Mouse (Mus musculus) embryo, embryonic 10 days (tissue): Measurements from ENCODE around the gene Mif4gd.

Source experiments
- DNase-seq: peaks from one replicate; pipeline ENCODE4 v3.0.0-alpha.2; 2015; ENCODE audit warnings: low spot score

Gene Mif4gd

DNA sequence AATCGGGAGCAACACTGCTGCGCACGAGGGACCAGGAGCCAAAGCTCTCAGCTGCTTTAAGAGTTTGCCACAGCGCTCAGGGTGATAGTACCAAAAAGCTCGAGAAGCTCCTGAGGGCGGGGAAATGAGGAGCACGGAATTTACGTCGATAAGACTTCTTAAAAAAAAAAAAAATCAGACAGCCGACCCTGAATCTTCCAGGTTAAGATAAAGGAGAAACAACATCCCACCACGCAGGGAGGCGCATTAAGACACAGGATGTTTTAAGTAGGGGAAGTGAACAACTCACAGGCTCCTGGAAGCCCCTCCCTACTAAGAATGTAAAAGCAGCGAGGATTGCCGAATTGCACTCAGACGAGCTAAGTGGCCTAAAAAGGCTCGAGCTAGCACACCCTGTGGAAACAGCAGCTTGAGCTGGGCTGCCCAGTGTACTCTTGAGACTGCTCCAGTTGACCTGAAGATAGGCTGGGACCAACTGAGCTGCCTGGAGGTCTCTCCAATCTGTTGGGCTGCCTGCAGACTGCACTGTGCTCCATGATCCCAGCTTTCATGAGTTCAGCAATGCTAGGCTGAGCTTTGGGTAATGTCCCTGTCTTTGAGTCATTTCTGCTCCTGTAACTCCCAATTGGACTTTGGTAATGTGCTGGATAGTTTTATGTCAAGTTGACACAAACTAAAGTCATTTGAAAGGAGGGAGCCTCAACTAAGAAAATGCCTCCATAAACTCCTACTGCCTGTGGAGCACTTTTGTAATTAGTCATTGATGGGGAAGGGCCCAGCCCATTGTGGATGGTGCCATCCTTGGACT lies 573 bp upstream of the Mif4gd start:
- no peak for DNase-seq

DNA sequence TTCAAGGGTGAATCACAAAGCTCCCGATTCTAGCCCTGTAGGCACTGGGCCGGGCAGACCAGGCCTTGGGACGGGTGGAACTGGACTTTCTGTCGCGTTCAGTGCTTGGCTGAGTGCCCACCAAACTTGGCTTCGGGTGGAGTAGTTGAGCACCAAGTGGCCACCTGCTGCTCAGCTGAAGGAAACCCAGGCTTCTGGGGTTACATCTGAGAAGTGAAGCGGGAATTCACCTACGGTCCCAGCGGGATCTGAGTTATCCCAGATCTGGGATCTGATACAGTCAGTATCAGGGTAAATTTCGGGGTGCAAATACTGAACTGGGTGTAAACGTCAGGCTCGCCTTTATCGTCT lies 735 bp downstream of the Mif4gd start:
- peak; percentile 42 for DNase-seq

DNA sequence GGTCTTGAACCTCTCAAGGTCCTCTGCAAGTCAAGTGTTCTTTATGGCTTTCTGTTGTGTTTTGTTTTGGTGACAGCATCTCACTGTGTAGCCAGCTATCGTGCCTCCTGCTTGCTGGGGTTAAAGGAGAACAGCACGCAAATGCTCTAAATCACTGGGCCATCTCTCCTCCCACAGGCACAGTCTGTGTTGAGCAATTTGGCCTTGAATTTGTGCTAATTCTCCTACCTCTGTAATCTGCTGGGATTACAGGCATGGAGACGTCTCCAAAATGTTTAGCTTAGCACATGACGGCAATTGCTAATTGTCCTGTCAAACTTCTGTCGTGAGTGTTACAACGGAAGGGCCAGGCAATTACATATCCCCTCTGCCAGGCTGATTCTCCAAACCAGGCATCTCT lies 1.6 kb downstream of the Mif4gd start:
- DNase-seq, result no peak

DNA sequence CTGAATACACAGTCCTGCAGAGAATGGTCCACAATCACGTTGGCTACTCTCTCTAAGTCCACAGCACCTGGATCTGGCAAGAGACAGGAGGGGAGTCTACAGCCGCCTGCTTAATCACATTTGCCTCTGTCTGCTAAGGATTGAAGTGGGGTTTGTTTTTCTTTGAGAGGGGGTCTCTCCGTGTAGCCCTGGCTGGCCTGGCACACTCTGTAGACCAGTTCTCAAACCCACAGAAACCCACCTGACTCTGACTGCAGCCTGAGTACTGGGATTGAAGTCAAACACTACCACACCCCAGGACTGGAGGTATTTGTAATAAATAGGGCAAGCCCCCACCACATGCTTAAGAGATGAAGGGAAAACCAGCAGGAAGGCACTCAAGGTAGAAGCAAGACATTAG lies 3.2 kb downstream of the Mif4gd start:
- DNase-seq, result no peak

DNA sequence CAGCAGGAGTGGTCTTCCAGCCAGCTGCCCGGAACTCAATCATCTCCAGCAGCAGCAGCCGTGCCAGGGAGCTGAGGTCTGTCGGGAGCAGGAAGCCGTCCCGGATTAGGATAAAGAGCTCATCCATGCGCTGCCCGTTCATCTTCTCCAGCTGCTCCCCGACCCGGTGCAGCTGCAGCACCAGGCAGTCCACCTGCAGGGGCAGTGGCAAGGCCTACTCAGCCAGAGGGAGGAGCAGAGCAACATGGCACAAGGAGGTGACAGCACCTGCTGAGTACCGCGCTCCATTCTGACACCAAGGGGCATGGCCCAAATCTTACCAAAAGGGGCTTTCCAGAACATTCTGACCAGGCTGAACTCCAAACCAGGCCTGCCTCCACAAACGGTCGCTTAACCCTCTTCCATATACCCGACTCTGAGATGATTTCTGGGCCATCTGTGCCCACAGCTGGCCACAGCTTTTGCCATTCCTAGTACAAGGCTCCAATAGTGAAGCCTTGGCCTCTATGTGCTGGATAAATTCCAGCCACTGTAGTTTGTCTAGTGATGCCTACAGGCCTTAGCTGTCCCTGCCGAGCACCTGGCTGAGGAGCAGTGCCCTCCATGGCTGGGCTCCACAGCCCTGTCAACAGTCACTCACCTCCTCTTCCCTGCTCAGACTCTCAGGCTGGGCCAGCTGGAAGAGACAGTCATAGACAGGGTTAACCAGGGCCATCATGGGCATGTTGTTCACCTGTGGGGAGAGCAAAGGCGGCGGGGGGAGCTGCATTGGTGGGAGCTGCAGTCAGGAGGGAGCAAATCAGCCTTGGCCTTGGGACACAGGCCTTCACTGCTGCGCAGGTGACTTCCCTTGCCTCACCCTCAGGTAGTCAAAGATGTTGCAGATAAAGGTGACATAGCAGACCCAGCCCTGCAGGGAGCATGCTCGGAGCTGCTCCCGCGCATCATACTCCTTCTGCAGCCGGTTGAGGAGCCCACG lies 4.1 kb downstream of the Mif4gd start:
- no peak for DNase-seq

DNA sequence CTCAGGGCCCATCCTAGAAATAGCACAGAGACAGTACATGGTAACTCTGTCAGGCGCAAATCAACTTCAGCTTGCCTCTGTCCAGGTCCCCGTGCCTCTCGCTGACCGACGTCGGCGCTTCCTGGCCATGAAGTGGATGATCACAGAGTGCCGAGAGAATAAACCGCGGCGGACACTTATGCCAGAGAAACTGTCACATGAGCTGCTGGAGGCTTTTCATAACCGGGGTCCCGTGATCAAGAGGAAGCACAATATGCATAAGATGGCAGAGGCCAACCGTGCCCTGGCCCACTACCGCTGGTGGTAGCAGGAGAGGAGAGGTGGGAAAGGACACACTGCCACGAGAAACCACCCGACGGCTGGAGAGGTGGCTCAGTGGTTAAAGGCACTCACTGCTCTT lies 6.0 kb downstream of the Mif4gd start:
- no peak for DNase-seq

DNA sequence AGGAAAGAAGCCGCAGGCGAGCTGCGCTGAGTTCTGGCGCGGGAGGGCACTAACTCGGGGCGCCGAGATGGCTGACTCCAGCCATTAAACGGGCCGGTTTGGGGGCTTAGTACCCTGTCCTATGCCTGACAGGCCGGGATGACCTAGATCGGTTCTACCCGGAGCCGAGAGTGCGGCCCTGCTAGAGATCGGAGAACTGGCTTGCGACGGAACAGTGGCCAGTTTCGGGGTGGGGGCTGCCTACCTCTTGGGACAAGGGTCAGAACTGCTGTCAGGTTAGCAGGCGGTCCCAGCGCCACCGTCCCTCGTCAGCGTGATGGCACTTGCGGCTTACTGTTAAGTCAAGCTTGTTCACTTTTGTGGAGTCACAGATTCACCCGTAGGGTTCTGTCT lies 8.5 kb downstream of the Mif4gd start:
- peak; percentile 50 for DNase-seq

DNA sequence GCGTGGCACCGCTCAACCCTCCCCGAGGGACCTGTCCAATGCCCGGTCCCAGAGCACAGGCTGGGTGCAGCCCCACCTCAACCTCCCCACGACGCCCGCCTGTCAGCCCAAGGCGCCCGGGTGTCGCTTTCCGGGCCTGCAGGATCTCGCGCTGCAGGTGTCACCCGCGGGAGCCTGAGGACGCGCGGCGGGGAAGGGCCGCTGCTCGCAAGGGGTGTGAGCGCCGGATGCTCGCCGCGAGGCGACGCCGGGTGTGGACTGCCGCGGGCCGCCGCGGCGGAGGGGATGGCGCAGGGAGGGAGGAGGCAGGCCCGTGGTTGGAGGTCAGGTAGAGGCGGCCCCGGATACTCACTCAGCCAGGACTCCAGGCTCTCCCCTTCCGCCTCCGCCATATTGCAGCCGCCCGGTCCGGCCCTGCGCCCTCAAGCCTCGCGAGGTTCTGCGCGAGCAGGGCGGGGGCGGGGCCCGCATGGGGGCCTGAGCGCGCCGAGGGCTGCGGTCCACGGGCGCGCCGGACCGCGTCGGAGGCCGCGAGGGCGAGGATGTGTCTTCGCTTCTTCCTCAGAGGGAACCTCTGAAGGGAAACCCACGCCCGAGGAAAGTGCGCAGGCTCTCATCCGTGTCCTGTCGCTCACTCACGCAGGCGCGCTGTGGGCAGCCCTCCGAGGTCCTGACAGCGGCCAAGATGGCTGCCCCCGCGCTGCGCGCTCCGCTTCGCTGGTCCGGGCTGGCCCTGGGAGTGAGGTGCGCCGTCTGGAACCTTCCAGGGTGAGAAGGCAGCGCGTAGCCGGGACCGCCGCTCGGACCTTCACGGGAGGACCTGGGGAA lies 9.1 kb downstream of the Mif4gd start, which contains the start of the genes Mrps7 and Gga3:
Gene Mrps7, plus strand, starts transcription at position 450 of the 828 bp plus-strand sequence.
Gene Gga3, minus strand, starts transcription at position 576 of the 828 bp plus-strand sequence.
- peak; percentile 85 for DNase-seq

DNA sequence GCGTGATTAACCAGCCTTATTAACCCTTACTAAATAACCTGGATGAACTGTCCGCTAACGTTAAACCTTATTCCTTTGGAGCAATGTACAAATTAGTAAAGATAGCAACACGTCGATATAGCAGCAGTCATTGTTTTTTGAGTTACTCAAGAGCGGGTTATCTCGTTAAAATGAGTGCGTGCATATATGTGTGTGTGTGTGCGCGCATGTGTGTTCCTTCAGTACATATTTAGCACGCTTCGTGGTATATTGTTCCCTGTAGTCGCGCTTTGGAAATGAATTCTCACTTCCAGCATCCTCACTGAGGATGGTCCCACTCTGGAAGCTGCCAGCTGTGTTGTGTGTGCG lies 9.7 kb downstream of the Mif4gd start:
- peak; percentile 14 for DNase-seq

DNA sequence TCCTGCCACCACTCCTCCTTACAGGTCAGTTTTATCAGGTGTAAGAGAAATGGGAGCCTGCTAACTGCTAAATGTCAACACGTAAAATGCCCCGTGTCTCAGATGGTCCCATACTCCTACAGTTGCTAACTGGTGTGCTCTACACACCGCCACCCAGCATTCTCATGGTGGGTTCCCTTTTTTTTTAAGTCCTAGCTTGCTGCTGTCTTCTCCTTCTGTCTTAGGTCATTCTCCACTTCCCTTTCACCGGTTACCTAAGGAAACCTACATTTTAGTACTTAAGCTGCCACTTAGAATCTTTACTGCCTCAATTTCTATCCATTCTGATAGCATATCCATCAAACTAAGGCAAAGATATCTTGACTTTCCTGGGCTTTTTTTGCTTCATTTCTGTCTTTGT lies 11.6 kb downstream of the Mif4gd start:
- no peak for DNase-seq

DNA sequence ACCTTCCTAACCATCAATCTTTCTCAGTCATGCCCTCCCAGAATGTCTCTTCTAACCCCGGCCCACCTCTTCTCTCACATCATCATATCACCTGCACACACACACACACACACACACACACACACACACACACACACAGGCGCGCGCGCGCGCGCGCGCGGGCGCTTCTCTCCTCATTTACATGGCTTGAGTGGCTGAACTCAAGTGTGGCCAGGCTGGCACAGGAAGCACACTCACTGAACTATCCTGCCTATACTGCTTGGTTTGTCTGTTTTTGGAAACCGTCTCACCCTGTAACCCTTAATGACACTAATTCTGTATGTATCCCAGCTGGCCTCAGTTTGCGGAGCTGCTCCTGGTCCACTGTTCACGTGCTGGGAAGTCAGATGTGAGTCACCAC lies 12.0 kb downstream of the Mif4gd start:
- DNase-seq, result no peak

DNA sequence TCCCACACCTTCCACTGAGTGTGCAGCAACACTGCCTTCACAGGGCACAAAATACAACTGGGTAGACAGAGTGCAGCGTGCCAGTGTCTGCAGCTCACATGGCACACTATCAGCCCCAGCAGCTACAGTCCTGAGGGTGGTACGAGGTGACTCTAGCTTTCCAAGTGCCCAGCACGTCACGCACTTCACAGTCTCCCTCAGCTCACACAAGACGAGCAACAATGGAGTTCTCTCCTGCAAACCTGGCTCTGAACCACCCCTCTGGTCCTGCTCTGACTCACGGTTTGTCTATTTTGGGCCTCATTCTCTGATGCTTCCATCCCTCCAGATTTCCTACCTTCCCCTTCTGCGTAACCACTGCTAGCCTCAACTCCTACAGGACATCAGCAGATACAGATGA lies 13.0 kb downstream of the Mif4gd start:
- no peak for DNase-seq

DNA sequence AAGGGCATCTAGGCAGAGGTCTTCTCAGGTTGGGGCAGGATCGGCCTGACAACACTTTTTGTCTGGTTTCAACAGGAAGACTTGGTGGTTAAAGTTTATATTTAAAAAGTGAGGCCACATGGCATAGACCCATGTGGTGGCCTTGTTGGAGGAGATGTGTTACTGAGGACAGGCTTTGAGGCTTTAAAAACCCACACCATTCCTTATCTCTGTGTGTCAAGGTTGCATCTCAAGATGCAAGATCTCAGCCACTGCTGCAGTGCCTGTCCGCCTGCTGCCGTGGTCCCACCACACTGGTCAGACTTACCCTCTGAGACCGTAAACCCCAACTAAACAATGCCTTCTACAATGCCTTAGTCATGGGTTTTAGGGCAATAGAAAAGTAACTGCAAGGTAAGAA lies 14.5 kb downstream of the Mif4gd start:
- no peak for DNase-seq

DNA sequence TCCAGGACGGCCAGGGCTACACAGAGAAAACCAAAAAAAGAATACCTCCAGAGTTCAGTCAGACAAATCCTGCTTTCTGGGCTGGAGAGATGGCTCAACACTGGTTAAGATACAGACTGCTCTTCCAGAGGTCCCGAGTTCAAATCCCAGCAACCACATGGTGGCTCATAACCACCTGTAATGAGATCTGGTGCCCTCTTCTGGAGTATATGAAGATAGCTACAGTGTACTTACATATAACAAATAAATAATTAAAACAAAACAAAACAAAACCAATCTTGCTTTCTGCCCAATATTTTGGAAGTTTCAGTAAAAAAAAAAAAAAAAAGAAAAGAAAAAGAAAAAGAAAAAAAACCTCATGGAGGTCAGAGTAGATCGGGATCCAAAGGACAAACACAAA lies 17.6 kb downstream of the Mif4gd start:
- DNase-seq, result no peak

DNA sequence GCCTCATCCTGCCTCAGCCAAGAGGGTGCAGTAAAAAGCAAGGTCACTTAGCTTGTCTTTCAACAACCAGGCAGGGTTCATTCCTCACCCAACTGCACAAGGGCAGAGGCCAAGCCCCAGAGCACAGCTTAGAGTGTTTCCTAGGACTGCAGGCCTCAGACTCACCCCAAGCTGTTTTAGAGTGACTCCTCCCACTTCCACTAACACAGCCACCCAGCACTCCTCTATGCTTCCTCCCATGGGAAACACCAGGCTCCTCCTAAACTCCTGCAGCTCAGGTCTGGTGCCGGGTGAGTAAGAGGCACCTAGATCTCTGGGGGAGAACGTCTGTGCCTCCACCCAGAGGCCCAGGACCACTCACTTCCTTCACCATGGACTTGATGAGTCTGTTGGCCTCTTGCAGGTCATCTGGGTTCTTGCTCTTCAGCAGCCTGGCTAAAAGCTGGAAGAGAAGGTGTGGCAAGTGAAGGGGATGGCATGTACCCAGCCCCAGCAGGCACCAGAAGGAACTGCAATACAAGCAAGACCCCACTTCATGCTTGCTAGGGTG lies 22.2 kb downstream of the Mif4gd start:
- no peak for DNase-seq

DNA sequence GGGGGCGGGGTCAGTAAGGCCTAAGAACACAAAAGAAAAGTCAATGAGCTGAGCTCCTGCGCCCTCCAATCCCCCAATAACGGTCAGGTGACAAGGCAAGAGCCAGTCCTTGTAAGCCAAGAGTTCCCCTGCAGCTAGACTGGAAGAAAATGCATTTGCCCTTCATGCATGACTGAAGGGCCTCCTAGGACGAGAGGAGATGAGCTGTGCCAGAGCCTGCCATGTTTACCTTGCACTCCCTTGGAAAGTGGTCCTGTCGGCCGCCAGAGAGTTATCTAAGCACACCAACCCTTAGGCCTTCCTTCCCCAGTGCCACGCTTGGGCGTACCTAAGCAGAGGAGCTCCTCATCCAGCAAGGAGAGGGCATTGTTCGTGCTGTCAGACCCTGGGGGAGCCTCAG lies 24.8 kb downstream of the Mif4gd start:
- DNase-seq, result no peak

DNA sequence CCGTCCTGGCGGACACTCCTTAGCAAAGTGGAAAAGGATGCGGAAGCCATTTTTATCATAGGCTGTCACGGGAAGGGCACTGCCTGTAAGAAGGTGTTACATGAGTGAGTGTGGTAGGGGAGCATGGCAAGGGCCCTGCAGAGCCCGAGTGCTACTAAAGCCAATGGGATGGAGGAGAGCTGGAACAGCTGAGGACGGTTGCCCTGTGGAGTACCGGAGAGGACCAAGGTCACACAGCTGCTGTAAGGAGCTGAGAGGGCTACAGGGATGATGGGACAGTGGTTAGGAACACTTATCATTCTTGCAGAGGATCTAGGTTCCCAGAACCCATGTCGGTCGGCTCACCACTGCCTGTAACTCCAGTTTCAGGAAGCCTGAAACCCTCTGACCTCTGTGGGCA lies 26.4 kb downstream of the Mif4gd start:
- no peak for DNase-seq

DNA sequence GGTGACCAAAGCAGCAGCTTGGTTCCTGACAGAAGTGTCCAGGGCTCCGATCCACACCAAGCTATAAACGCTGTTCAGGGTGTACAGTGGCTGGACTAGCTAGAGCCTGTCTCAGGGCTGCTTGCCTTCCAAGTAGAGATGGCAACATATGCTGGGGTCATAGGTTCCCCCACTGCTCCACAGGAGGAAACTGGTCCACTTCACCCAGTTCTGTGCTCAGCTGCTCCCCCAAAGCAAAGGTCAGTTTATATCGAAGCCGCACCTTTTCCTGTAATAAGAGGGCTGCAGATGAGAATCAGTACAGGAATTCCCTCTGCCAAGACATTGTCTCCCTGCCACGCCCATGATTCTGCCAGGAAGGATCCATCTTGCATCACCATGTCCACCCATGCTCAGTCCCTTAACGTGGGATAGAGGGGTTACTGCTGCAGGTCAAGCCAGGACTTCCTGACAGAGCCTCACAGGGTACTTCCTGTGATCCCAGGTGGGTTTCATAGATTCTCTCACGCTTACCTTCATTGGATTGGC lies 27.1 kb downstream of the Mif4gd start:
- no peak for DNase-seq

DNA sequence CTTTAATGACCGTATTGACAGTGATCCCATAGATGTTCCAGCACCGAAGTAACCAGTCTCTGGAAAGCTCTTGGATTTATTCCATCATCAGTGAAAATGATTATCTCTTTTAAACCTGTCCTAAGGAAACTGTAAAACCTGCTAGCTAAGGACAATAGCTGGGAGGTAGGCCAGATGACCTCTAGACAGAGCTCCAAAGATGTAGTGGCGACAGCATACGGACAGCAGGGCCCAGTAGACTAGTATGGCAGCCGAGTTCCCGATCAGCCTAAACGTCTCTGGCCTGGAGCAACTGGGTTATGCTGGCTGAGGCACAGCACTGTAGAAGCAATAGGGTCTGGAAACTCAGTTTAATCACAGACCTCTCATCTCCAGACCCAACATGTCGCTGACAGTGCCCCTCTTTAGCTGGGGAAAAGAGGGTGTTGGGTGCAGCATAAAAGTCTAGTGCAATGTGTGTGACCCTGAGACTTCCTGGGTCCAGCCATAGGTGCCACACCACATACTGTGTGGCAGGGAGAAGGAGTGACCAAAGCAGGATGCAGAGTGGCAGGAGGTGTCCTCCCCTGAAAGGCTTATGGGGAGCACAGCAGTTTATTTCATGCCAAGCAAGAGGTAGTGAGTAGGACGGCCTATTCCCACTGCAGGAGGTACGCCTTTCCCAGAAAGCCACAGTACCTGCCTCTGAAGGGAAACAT lies 28.2 kb downstream of the Mif4gd start:
- DNase-seq, result no peak

DNA sequence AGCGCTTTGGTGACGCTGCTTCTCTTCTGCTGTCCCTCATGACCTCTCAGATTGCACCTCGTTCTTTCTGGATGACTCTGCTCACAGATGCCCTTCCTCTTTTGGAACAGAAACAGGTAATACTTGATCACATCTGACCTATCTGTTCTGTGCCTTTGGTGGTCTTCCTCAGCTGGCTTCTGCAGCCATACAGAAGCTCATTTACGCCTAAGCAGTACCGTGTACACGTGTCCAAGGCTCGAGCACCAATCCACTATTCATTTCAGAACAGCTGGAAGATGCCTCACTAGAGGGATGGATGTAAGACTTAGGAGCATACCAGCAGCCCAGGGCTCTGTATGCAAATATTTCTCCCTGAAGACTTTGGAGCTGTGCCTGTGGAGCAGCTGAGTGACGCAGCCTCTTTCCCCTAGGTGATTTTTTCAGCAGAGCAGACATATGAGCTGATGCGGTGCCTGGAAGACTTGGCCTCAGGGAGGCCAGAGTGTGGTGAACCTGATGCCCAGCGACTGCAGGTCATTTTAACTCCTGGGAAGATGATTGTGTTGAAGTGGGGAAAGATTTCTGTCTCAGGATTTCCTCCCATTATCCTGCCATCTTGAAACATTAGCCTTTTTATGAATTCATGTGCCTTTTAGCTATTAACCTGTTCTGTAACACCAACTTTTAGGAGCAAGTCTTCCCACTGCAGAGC lies 29.7 kb downstream of the Mif4gd start:
- DNase-seq, result no peak

DNA sequence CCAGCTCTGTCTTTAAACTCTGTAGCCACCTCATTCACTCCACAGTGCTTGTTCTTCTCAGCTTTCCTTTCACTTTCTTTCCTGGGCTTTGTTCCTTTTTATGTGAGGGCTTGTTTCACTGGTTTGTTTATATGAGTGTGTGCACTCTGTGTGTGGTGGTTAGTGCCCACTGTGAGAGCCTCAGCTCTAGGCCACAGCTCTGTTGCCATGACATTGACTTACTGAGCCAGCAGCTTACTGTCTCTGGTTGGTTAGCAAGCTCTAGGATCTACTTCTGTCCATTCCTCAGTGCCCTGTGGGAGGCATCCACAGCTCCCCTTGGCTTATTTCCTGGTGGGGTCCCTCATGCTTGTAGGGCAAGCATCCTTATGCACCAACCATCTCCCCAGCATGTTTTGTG lies 33.7 kb downstream of the Mif4gd start:
- DNase-seq, result no peak
